Mouse (Mus musculus): ENCODE measurements around the gene Gga1.

DNA sequence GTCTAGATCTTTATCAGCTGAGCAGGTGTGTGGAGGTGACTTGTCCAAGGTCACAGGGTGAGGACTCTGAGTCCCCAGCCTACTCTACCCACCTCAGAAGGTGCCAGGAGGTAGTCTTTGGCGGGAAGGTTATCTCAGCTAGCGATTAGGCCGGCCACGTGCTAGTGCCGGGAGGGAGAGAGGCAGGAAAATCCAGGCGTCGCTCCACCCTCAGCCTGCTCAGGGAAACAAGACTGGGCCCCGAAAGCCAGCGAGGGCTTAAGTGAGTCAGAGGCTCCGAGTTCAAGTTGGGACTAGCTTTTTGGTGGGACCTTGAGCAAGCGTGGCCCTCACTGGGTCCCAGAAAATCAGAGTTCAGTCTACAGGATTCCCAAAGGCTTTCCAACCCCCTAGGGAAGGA is 31.7 kb upstream of the Gga1 start:
- TF ChIP-seq CTCF (IDR thresholded peaks at IDR 0.05; ENCODE audit: insufficient read depth, low read depth, low read length) (no peak), POLR2A (IDR thresholded peaks at IDR 0.05; ENCODE audit: insufficient read depth, low read depth, low read length) (no peak)
